Mouse (Mus musculus) E14TG2a.4 (cell line): ENCODE data around the gene Mrpl47.

Experiments used
- CTCF ChIP-seq: conservative IDR thresholded peaks from 2 replicates; pipeline ENCODE4 v1.5.1; 2014; ENCODE audit warnings: low read length
- NANOG ChIP-seq: IDR thresholded peaks from 2 replicates; pipeline ENCODE4 v1.6.1; 2014; ENCODE audit warnings: borderline replicate concordance, low read length, mixed read lengths
- POU5F1 ChIP-seq: IDR thresholded peaks from 2 replicates; pipeline ENCODE4 v1.6.1; 2014; ENCODE audit warnings: low read length, borderline replicate concordance

- TF ChIP-seq CTCF (no peak), POU5F1 (no peak), NANOG (no peak)
These were observed 11.0 kb upstream of the Mrpl47 start for GRCm38 (mm10) chr3:32748384-32748783.
